In the genomic region with DNA sequence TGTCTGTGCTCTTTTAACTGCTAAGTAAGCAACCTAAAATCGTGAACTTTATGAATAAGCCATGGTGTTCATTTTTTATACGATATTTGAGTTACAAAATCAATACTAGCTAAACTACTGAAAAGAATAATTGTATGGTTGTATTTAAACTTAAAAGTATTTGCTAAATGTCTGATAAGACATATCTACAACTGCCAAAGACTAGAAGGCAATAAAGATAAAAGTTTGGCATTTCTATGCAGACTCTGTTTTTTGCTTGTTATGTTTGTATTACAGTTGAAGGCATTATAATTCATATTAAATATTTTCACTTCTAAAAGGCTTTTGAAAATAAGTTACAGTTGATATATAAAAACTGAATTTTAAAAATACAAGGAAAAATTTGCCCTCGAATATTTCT, we compare ENCODE assay signal across 36 mouse cellular contexts.
"Had no signal": no experiment of that assay in that cellular context is flagged by ENCODE, and none has a peak within 500 bp of the region (broad histone marks: within the 10 kb centered on the region; RNA-seq: fewer than 3 reads in every experiment).

No protein-coding gene starts in this region.

- H3K36me3 ChIP-seq: heart, embryonic 10.5 days; heart, embryonic 12.5 days; heart, embryonic 13.5 days; heart, embryonic 15.5 days; hindbrain, embryonic 10.5 days; hindbrain, embryonic 12.5 days; hindbrain, embryonic 13.5 days; hindbrain, embryonic 15.5 days; intestine, embryonic 15.5 days; kidney, embryonic 15.5 days had no signal

- H3K27me3 ChIP-seq: heart, embryonic 12.5 days; heart, embryonic 13.5 days; heart, embryonic 15.5 days; hindbrain, embryonic 12.5 days; hindbrain, embryonic 13.5 days; hindbrain, embryonic 15.5 days; intestine, embryonic 15.5 days; kidney, embryonic 15.5 days had no signal

- DNase-seq: heart, postnatal 10 days; heart, postnatal 14 days; heart, postnatal 36 days; heart, postnatal 4 days; kidney, adult 11 months; kidney, adult 18-20 months; kidney, adult 2 months; kidney, adult 8-10 months; kidney, adult 9 months; kidney, postnatal 10 days; kidney, postnatal 14 days; kidney, postnatal 25 days; kidney, postnatal 36 days; kidney, postnatal 4 days; layer of hippocampus, adult 9-11 months; layer of hippocampus, postnatal 36 days had no signal

- H3K4me3 ChIP-seq: heart, embryonic 10.5 days; heart, embryonic 12.5 days; heart, embryonic 13.5 days; heart, embryonic 15.5 days; hindbrain, embryonic 10.5 days; hindbrain, embryonic 12.5 days; hindbrain, embryonic 13.5 days; hindbrain, embryonic 15.5 days; intestine, embryonic 15.5 days; kidney, embryonic 15.5 days; layer of hippocampus, adult 2 months; left cerebral cortex, adult 2 months had no signal

- H3K4me1 ChIP-seq: heart, embryonic 12.5 days; heart, embryonic 13.5 days; heart, embryonic 15.5 days; hindbrain, embryonic 12.5 days; hindbrain, embryonic 13.5 days; hindbrain, embryonic 15.5 days; intestine, embryonic 15.5 days; kidney, embryonic 15.5 days had no signal

- ATAC-seq: hindbrain, embryonic 16.5 days; hindbrain, postnatal 0 days; inflammation-experienced regulatory T-cells, adult 6 months; intestine, embryonic 15.5 days; intestine, embryonic 16.5 days; intestine, postnatal 0 days had no signal

- H3K9me3 ChIP-seq: heart, embryonic 10.5 days; heart, embryonic 12.5 days; heart, embryonic 13.5 days; heart, embryonic 15.5 days; hindbrain, embryonic 10.5 days; hindbrain, embryonic 12.5 days; hindbrain, embryonic 13.5 days; hindbrain, embryonic 15.5 days; intestine, embryonic 15.5 days; kidney, embryonic 15.5 days had no signal

- H3K4me2 ChIP-seq: heart, embryonic 11.5 days; heart, embryonic 12.5 days; heart, embryonic 13.5 days; heart, embryonic 15.5 days; hindbrain, embryonic 12.5 days; hindbrain, embryonic 13.5 days; hindbrain, embryonic 14.5 days; hindbrain, embryonic 15.5 days; intestine, embryonic 15.5 days; kidney, embryonic 15.5 days had no signal

- H3K27ac ChIP-seq: heart, embryonic 10.5 days; heart, embryonic 13.5 days; heart, embryonic 15.5 days; hindbrain, embryonic 10.5 days; hindbrain, embryonic 12.5 days; hindbrain, embryonic 13.5 days; hindbrain, embryonic 14.5 days; hindbrain, embryonic 15.5 days; hindbrain, postnatal 0 days; intestine, embryonic 15.5 days; kidney, embryonic 15.5 days; kidney, postnatal 0 days; layer of hippocampus, adult 2 months; left cerebral cortex, adult 2 months had no signal

- H3K9ac ChIP-seq: heart, embryonic 12.5 days; heart, embryonic 13.5 days; heart, embryonic 15.5 days; hindbrain, embryonic 12.5 days; hindbrain, embryonic 13.5 days; hindbrain, embryonic 14.5 days; hindbrain, embryonic 15.5 days; intestine, embryonic 15.5 days; kidney, embryonic 15.5 days had no signal
